Mouse (Mus musculus) layer of hippocampus, adult 9-11 months (tissue): ENCODE results near the gene Mdm4.
"Not testable (repeated sequence)": the region's sequence is repeated elsewhere in the genome, so short reads cannot be mapped to it uniquely, and the experiment has no call there.

ENCODE experiments used
- DNase-seq: peaks from one replicate; pipeline ENCODE4 v3.0.0; 2022

Mdm4 gene

DNA sequence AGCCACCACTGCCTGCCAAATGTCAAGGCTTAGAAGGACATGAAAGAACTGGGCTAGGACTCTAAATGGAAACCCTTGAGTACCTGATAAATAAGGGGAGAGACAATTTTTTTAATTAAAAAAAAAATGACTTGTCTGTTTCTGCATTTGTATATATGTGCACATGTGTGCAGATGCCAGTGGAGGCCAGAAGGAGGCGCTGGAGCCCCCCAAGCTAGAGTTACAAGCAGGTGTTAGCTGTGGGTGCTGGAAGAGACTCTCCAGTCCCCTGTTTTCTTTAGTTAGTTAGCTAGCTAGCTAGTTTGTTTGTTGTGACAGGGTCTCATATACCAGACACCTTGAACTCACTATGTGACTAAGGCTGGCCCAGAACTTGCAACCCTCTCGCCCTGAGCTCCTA lies 21.5 kb upstream of the Mdm4 start:
- no peak for DNase-seq

DNA sequence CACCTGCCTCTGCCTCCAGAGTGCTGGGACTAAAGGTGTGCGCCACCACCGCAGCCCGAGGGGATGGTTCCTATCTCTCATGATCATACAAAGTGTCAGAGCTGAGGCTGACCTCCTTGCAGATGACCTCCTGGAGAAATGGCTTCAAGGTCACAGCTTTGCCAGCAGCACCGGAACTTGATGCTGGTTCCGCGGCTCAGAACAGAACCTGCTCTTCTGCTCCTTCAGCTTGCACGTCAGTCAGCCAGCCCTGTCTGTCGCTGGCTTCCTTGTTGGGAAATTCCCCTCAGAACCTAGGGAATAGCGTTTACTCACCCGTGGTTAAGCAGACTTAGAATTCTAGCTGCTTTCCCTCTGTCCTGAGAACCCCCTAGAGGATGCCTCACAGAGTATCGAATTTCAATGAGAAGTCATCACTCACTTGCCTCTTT lies 19.7 kb upstream of the Mdm4 start:
- DNase-seq, result no peak

DNA sequence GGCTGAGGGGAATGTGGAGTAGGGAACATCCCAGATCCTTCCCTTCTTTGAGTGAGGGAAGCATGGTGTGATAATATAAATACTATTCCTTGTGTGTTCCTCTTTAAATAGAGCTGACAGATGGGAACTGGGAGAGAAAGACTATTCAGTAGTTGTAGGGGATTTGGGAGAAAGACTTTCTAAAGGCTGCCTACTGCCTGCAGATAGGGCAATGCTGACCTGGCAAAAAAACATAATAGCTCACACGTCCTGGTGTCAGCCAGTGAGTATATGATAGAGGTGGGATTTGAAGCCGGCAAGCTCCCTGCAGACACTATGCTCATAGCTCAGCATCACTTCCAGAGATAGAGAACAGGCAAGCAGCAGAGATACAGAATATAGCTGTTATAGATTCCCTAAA lies 18.3 kb upstream of the Mdm4 start:
- no peak for DNase-seq

DNA sequence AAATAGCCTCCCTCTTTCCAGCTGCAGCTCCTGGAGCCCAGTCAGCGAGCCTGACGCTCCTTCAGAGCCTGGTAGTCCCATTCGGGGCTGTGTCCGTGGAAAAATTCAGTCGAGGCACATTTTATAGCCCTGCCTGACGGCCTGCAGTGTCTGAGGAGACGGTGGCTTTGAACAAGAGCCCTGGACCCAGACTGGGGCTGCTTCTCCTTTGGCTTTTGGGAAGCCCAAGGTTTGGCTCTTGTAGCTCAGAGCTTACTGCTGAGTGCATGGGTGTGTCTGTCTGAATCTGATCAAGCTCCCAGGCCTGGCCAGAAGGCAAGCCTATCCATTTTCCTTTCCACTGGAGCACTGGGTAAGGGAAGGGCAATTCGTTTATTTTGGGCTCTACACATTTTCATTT lies 17.2 kb upstream of the Mdm4 start:
- no peak for DNase-seq

DNA sequence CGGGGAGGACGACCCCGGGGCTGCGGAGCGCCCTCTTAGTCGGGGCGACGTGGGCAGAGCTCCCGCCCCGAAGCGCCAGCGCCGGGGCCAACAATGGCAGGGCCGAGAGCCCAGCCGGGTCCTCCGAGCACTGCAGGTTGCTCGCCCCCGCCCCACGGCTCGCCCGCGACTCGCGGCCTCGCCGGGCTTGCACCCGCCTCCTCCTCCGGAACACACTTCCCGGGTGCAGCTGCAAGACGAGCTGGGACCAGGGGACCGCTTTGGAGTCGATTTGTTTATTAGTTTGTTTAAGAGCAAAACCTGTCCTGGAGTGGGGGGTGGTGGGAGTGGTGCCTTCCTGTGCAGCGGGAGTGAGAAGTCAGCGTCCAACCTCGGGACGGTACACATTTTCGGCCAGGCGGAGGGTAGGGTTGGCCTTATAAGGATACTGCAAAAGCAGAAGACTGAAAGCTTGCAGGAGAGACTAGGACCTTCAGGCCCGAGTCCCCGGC lies 16.1 kb upstream of the Mdm4 start:
- no peak for DNase-seq

DNA sequence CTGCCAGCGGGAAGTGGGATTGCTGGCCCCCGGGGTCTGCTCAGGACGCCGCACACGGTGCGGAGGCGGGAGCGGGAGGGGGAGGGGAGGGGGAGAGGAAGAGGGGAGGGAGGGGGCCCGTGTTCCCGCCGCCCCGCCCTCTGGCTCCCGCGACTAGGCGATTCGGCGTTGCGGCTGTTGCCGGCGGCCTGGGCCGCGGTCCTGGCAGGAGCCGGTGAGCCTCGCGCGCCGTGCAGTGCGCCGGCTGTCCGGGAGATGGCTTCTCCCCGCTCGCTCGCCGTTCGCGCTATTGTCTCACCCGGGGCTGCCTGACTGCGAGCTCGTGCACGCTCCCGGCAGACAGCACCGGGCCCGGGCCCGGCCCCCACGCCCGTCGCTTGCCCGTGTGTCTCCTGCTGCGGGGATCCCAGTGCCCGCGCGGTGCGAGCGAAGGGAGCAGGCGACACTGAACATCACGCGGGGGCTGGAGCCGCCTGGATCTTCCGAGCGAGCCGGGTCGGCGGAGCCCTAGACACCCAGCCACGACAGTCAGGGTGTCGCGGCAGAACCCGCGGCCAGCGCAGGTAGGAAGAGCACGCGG lies 15.6 kb upstream of the Mdm4 start:
- DNase-seq, result peak; percentile 74

DNA sequence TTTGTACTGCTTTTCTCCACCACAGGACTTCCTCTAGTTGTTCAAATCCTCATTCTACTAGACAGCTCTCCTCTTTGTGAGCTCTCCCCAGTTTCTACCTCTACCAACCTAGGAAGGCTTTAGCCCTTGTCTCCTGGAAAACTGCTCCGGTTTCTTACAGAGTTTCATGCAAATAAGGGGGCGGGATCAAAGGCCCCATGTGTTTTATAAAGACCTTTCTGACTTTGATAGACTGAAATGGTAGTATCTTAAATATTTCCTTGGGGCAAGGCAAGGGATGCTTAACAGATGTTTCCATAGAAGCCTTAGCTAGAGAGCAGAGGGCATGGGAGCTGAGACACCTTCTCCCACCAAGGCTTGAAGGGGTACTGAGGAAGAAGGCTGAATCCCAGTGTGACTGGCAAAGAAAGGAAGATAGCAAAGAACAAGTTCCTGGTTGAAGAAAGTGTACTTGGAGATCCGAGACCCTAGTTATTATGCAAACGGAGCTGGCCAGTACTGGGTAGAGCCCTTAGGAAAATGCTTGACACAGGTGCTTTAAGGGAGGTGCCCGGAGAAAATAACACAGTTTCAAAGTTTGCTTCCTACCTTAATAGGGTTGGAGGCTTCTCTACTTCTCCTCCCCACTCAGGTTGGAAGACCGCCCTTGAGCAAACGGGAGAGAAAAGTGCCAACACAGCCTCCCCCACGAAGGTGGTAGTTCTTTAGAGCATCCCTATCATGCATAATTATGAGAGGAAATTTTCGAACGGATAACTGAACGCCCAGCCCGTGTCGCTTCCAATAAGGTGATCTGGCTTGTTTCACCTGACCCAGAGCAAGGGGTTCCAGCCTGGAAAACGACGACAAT lies 14.9 kb upstream of the Mdm4 start, which contains the start of gene Pik3c2b:
Pik3c2b (plus strand) TSS at position 657 of the 850 bp plus-strand sequence.
- DNase-seq, result no peak

DNA sequence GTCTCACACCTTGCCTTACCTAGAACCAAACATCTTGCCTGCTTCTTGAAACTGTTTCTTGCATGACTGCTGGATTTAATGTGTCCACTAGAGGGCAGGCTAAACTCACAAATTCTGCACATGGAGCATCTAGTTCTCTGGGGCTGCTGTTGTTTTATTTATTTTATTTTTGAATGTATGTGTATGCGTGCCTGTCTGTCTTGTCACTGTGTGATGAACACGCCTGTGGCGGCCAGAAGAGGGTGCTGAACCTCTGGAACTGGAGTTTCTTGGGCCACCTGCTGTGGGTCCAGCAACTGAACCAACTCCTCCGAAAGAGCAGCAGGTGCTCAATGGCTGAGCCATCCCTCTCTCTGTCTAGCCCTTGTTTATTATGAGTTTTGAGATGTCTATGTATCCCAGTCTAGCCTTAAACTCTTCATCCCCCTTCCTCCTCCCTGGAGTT lies 9.2 kb upstream of the Mdm4 start:
- no peak for DNase-seq

DNA sequence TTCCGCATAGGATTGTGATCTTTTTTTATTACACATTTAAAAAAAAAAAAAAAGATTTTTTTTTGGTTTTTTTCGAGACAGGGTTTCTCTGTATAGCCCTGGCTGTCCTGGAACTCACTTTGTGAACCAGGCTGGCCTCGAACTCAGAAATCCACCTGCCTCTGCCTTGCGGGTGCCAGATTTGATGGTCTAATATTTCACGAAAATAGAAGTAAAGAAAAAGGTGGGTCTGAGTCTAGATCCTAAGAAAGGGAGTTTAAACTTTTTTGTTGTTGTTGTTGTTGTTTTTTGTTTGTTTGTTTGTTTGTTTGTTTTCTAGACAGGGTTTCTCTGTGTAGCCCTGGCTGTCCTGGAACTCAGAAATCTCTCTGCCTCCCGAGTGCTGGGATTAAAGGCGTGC lies 4.3 kb upstream of the Mdm4 start:
- DNase-seq, result not testable (repeated sequence)

DNA sequence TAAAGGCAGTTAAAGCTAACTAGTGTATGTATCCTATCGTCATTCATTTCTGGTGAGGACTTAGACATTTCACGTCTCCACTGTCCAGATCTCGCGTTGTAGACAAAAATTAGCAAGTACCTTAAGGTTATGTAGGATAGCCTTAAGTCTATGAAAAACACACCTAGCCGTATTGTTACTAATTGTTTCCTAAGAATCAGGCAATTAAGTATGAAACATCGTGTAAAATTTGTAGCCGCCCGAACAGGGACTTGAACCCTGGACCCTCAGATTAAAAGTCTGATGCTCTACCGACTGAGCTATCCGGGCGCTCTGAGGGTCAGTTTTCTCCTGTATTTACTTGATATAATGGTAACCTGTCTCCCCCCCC lies 3.7 kb upstream of the Mdm4 start:
- no peak for DNase-seq

DNA sequence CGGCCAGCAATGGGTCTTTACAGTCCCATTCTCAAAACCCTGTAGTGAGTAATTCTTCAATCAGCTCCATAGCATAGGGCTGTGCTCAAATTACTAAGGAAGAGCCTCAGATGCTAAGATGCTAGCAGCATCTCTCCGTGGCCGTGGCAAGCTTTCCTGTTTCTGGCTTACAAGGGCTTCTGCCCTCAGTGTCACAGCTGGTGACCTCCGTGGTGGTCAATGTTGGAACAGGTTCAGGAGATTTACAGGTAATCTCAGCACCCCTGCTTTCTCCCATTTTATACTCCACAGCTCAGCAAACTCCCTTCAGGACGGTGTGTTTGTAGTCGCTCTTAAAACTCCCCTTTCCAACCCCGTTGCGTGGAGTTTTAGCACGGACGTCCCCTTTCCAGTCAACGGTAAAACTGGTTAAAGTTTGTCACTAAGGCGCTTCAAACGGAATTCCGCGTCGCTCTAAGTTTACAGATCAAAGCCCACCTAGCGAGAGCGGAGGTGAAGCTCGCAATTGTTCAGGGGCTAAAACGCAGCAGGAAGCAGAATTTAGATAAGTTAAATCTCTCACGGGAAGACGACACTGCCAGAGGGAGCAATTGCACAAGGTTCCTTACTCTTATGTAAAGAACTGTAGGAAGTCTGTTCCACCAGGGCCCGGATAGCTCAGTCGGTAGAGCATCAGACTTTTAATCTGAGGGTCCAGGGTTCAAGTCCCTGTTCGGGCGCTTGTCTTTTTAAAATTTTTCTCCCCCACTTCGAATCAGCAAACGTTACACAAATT lies 3.1 kb upstream of the Mdm4 start:
- DNase-seq, result peak; percentile 62

DNA sequence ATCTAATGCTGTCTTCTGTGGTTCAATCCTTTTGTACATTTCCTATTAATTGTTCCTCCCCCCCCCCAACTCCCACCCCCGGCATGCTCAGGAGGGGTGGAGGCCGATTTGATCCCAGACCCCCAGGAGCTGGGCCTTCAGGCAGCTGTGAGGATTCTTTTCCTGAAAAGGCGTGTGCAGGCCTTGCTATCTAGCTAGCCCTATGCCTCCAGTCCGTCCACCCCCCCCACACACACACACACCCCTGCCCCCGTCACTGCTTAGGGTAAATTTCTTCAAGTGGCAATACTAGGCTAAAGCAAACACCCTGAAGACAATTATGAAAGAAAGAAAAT lies 2.6 kb upstream of the Mdm4 start:
- DNase-seq, result no peak

DNA sequence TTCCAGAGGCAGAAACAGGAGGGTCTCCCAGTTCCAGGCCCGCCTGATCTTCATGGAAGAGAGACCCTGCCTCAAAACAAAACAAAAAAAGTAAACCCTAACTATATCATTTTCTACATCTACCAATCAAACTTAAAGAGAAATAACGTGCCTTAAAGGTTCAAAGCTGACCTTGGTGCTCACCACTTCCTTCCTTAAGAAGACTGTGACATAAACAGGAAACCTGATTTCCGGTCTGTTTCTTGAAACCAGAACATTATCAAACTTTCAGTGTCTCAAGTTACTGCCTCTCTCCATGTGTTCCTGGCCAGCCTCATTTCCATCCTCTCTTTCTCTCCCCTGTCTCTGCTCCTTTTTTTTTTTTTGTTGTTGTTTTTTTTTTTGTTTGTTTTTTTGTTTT lies 617 bp downstream of the Mdm4 start:
- DNase-seq, result no peak

DNA sequence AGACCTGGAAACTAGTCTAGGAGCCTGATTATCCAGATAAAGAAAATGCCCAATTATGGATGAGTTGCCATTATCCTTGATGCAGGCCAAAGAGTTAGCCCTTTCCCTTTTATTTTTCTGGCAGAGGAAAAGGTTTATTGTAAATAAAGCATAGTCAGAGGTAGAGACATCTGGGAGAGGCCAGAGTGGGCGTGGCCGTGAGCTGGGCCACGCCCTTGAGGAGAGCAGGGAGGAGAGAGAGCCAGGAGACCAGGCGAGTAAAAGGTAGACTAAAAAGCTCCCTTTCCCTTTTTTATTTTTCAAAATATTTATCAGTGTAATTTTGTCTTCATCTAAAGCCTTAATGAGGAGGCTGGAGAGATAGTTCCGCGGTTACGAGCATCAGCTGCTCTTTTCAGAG lies 2.4 kb downstream of the Mdm4 start:
- DNase-seq, result no peak

DNA sequence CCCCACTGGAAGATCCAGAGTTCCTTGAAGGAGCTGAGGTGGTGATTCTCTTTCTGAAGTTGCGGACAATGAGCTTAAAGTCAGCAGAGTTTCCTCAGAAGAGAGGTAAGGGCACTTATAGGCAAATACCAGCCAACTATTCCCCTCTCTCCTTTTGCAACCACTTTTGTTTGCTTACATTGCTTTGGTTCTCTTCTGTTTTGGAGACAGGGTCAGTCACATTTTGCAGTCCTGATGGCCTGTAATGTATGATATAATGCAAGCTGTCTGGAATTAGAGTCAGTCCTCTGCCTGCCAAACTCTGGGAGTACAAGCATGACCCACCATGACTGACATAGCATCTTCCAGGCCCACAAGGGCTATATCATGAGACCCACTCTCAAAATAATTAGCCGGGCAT lies 3.2 kb downstream of the Mdm4 start:
- DNase-seq, result no peak

DNA sequence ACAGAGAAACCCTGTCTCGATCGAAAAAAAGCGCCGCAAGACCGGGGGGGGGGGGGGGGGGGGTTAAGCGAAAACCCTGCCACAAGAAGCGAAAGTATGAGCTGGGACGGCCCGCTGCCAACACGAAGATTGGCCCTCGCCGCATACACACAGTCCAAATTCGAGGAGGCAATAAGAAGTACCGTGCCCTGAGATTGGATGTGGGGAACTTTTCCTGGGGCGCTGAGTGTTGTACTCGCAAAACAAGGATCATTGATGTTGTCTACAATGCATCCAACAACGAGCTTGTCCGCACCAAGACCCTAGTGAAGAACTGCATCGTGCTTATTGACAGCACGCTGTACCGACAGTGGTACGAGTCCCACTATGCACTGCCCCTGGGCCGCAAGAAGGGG lies 4.6 kb downstream of the Mdm4 start:
- not testable (repeated sequence) for DNase-seq

DNA sequence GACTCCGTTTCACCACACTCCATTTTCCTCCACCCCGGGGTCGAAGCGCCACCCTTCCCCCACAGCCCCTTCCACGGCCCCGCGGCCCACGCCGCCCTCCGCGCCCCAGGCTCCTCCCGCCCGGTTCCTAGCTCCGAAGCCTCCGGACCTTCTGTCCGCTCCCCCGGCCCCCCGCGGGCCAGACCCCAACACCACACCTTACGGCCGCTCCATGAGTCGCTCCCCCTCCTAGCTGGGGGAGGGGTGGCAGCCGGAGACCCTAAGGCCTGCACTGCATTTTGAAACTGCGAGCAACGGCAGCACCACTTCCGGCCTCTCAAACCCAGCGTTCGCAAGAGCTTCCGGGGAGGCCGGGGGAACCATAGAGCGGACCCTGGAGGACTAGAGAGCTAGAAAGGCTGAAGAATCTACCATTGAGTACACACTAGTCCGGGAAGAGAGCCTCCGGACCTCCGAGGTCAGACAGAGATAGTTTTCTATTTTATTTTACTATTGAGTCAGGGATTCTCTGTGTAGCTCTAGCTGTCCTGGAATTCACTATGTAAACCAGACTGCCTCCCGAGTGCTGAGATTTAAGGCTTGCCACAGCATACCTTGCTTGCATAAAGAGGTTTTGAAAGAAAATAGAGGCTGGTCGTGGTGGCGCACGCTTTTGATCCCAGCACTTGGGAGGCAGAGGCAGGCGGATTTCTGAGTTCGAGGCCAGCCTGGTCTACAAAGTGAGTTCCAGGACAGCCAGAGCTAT lies 5.1 kb downstream of the Mdm4 start:
- peak; percentile 93 for DNase-seq

DNA sequence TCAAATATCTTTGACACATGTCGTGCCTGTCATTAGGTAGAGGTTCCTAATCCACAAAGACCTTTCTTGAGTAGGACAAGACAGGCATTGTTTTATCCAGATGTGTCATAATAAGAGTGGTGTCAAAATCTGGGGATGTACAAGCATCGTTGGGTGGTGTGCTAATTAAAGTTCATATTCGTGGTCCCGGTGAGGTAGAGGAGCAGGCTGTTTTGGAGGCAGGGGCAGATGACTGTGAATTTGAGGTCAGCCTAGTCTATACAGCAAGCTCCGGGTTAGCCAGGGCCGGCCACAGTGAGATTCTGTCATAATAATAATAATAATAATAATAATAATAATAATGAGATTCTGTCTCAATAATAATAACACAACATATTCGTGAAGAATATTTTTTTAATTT lies 5.9 kb downstream of the Mdm4 start:
- no peak for DNase-seq

DNA sequence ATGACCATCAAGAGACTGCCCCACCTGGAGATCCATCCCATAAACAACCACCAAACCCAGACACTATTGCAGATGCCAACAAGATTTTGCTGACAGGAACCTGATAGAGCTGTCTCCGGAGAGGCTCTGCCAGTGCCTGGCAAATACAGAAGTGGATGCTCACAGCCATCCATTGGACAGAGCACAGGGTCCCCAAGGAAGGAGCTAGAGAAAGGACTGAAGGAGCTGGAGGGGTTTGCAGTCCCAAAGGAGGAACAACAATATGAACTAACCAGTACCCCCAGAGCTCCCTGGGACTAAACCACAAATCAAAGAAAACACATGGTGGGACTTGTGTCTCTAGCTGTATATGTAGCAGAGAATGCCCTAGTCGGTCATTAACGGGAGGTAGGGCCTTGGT lies 6.6 kb downstream of the Mdm4 start:
- not testable (repeated sequence) for DNase-seq

DNA sequence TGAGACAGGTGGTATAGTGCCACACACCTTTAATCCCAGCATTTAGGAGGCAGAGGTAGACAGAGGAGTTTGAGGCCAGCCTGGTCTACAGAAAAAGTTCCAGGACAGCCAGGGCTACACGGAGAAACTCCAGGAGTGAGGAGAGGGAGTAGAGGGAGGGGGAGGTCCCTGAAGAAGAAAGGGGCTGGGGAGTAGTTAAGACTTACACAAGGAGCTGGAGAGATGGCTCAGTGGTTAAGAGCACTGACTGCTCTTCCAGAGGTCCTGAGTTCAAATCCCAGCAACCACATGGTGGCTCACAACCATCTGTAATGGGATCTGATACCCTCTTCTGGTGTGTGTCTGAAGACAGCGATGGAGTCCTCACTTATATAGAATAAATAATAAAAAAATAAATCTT lies 8.4 kb downstream of the Mdm4 start:
- not testable (repeated sequence) for DNase-seq

DNA sequence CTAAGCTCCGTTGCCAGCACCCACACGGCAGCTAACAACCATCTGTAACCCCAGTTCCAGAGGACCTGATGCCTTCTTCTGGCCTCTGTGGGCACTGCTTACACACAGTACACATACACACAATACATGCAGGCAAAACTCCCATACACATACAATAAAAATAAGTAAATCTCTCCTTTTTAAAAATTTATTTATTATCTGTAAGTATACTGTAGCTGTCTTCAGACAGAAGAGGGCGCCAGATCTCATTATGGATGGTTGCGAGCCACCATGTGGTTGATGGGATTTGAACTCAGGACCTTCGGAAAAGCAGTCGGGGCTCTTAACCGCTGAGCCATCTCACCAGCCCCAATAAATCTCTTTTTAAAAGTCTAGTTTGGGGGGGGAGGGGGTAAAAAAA lies 9.0 kb downstream of the Mdm4 start:
- DNase-seq, result no peak

DNA sequence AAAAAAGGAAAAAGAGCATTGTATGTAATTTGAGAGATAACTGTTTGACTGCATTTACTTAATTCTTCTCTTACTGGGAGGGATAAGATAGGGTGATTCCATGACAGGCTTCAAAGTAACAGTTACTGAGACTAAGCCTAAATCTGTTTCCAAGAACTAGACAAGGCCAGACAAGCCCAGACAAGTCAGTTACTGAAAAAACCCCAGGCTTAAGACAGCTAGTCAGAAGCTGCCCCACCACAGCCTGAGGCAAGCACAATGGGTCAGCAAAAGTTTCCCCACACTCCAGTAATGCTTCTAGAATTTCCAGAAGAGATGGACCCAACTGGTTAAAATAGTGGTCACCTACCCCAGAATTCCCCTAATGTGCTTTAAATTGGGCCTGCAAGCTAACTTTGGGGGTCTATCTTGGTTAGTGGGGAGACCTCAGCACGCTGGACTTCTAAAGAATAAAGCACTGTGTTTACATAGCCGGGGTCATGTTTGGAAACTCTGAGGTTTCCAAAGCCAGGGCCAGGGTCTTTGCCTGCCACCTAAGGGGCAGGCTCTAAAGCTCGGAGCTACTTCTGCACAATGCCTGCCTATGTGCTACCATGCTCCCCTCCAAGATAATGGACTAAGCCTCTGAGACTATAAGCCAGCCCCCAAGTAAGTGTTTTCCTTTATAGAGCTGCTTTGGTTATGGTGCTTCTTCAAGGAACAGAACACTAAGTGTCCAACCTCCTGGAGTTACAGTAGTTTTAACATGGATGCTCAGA lies 10.0 kb downstream of the Mdm4 start:
- no peak for DNase-seq
